Mouse (Mus musculus) midbrain, embryonic 14.5 days (tissue): ENCODE measurements around the gene Cd93. TPM values are rescaled to one million over a fixed set of nuclear protein-coding genes. Genes with fewer than 3 reads are reported as not detected.

Experiments used
- ATAC-seq: fragments of 200-750 bp; cut with Nextera tagmentation; 2 replicates; pipeline ENCODE4 v1.8.0; 2017; ENCODE audit warnings: moderate number of reproducible peaks, moderate library complexity; ENCODE audit not compliant: low FRiP score, low TSS enrichment
- DNase-seq: peaks from one replicate; pipeline ENCODE4 v3.0.0-alpha.2; 2015
- H3K27ac ChIP-seq: fragments of 300-500 bp; sonication (generic); replicated peaks from 2 replicates; pipeline ENCODE4 v1.5.1; 2014; ENCODE audit warnings: mild to moderate bottlenecking, low read depth, low read length, moderate library complexity
- H3K27me3 ChIP-seq: fragments of 300-500 bp; sonication (generic); 2 replicates; pipeline ENCODE4 v1.6.1; 2014; ENCODE audit warnings: low read length, control low read depth, mixed read lengths; ENCODE audit not compliant: control insufficient read depth, insufficient read depth
- H3K36me3 ChIP-seq: fragments of 300-500 bp; sonication (generic); 2 replicates; pipeline ENCODE4 v1.6.1; 2014; ENCODE audit warnings: low read length, control low read depth; ENCODE audit not compliant: control insufficient read depth, insufficient read depth
- H3K4me1 ChIP-seq: fragments of 300-500 bp; sonication (generic); 2 replicates; pipeline ENCODE4 v1.6.1; 2014; ENCODE audit warnings: mild to moderate bottlenecking, antibody characterized with exemption, low read length, control low read depth; ENCODE audit not compliant: control insufficient read depth, insufficient read depth
- H3K4me2 ChIP-seq: fragments of 300-500 bp; sonication (generic); 2 replicates; pipeline ENCODE4 v1.6.1; 2014; ENCODE audit warnings: mild to moderate bottlenecking, low read length, moderate library complexity
- H3K4me3 ChIP-seq: fragments of 300-500 bp; sonication (generic); replicated peaks from 2 replicates; pipeline ENCODE4 v1.5.1; 2014; ENCODE audit warnings: low read depth, low read length
- H3K9ac ChIP-seq: fragments of 300-500 bp; sonication (generic); replicated peaks from 2 replicates; pipeline ENCODE4 v1.6.1; 2014; ENCODE audit warnings: mild to moderate bottlenecking, low read length, moderate library complexity
- H3K9me3 ChIP-seq: fragments of 300-500 bp; sonication (generic); 2 replicates; pipeline ENCODE4 v1.6.1; 2016; ENCODE audit warnings: low read length, control low read depth, mixed read lengths; ENCODE audit not compliant: control insufficient read depth
- WGBS: fragments of 180-500 bp; shearing (Covaris S2); extraction: QIAGEN DNeasy Blood & Tissue Kit; methylation state at CpG from one replicate; pipeline ENCODE4 v1.1.7; 2014; 5-methylcytosine and 5-hydroxymethylcytosine counted together
- polyA plus RNA-seq: library from polyadenylated mRNA; unstranded; fragments of >200 nt; fragmentation: Nextera tagmentation; extraction: Ambion mirVana; gene quantifications from 2 replicates; pipeline ENCODE4 v1.2.1, GENCODE M21; 2014

The Cd93 gene
- polyA plus RNA-seq, 1 experiment from 2014 or later = 8.8 TPM

GRCm38 (mm10) chr2:148419151-148419550 lies 24.2 kb downstream of the Cd93 start:
- H3K9ac ChIP-seq = no peak overlapping the region
- no peak overlapping the region for H3K4me3 ChIP-seq
- no peak for DNase-seq
- no peak overlapping the region for H3K27ac ChIP-seq
- H3K4me1 ChIP-seq = no peaks in the 10 kb centered on the region
- WGBS = 85% methylated on average over 3 of the region's 3 CpGs
- ATAC-seq = no peak
- H3K4me2 ChIP-seq = no peak overlapping the region
- H3K27me3 ChIP-seq = no peaks in the 10 kb centered on the region
- H3K9me3 ChIP-seq = no peaks in the 10 kb centered on the region
- H3K36me3 ChIP-seq = no peaks in the 10 kb centered on the region

DNA sequence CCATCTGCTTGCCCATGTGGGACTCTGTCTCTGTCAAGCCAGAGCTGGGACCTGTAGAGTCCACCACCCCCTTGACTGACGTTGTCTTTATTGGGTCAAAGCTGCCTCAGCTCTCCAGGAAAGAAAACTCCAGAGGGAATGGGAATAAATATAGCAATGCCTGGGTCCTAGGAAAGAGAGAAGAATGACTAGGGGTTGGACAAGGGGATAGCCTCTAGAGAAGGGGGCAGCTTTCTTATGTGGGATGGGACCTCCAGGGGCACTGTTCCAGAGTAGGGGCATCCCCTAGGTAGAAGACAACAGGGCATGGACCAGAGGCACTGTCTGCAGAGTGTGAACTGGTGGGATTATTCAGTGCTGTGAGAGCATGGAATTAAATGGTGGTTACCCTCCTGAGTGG lies 33.5 kb downstream of the Cd93 start:
- no peak overlapping the region for H3K4me2 ChIP-seq
- peaks cover 19% of the 10 kb centered on the region for H3K4me1 ChIP-seq
- no peak overlapping the region for H3K27ac ChIP-seq
- H3K36me3 ChIP-seq = no peaks in the 10 kb centered on the region
- H3K9me3 ChIP-seq = no peaks in the 10 kb centered on the region
- no peak overlapping the region for H3K4me3 ChIP-seq
- H3K27me3 ChIP-seq = peaks cover 38% of the 10 kb centered on the region
- ATAC-seq (no peak), DNase-seq (no peak)
- WGBS = 78% methylated on average over 1 of the region's 1 CpGs
- no peak overlapping the region for H3K9ac ChIP-seq

DNA sequence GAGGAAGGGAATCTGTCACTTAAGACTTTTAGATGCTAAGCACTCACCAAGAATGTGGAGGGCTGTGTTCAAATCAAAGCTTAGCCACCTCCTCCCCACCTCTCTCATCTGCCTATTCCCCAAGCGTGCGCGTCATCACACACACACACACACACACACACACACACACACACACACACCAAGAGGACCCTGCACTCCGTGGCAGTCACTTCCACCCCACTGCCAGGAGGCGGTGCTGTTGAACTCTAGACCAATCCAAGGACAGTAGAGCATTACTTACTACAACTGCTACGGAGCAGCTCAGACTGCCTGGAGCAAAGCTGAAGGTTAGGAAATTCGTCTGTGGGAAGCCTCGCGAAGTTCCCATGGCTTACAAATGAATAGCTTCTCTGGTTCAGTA lies 34.2 kb downstream of the Cd93 start:
- Histone ChIP-seq H3K4me2 (no peak overlapping the region), H3K9me3 (no peaks in the 10 kb centered on the region), H3K27me3 (peaks cover 38% of the 10 kb centered on the region), H3K4me1 (peaks cover 19% of the 10 kb centered on the region), H3K36me3 (no peaks in the 10 kb centered on the region), H3K4me3 (no peak overlapping the region), H3K27ac (no peak overlapping the region), H3K9ac (no peak overlapping the region)
- DNase-seq = peak; percentile 64
- ATAC-seq = peak; percentile 80
- 35% methylated on average over 9 of the region's 9 CpGs for WGBS

- WGBS = 13% methylated on average over 6 of the region's 6 CpGs
Measured at GRCm38 (mm10) chr2:148408761-148409120, 34.6 kb downstream of the Cd93 start.

DNA sequence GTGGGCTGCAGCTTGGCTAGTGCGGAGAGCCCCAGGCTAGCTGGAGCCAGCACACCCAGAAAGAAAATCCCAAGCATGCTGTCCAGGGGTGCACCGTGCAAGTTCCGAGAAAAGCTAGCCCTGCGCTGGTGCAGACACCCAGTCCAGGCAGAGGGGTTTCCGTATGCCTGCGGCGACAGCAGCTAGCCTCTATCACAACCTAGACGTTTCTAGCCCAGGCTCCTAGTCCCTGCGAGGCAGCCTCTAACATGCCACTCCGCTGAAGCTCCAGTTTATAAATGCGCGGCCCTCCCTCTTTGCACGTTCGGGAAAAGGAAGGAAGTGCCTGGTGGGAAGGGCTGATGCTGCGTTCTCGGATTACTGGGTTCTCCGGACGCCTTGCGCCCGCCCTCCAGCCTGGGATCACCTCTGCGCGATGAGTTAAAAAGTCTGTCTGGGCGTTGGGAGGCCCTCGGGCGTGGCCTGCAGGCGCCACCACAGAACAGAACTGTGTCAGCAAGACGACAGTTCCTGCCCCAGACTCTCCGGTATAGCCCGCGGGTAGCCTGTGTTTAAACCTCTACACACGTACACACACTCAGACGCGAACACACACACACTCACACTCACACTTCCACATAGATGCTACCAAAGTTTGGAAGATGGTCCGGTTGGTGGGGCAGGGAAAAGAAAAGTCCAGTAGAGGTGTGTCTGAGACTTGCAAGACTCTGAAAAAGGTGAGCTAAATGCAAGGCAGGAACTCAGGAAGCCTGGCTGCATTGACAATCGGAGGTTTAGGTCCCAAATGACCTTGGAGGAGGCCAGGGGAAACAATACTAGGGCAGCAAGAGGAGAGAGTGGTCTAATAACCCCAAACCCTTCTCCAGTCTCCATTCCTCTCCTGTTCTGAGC lies 35.2 kb downstream of the Cd93 start, which contains the start of gene Thbd:
TSS of gene Thbd (minus strand) at position 319 of the 891 bp plus-strand sequence.
- Histone ChIP-seq H3K27ac (no peak within 1 kb of the TSS), H3K9me3 (no peaks in the 10 kb centered on the region), H3K4me3 (peak within 1 kb of the TSS; percentile 31), H3K27me3 (peaks cover 38% of the 10 kb centered on the region), H3K9ac (peak within 1 kb of the TSS; percentile 35), H3K4me1 (peaks cover 19% of the 10 kb centered on the region), H3K4me2 (peak within 1 kb of the TSS; percentile 65), H3K36me3 (no peaks in the 10 kb centered on the region)
- 3% methylated on average over 35 of the region's 35 CpGs for WGBS
- DNase-seq (no peak), ATAC-seq (peak; percentile 54)

More at GRCm38 (mm10) chr2:148408761-148409120, 34.6 kb downstream of the Cd93 start:
- Histone ChIP-seq H3K4me2 (peak overlapping the region; percentile 65; the same call in 1 of the 2 replicates), H3K36me3 (no peaks in the 10 kb centered on the region), H3K9ac (no peak overlapping the region), H3K27me3 (peaks cover 38% of the 10 kb centered on the region), H3K4me1 (peaks cover 19% of the 10 kb centered on the region), H3K9me3 (no peaks in the 10 kb centered on the region), H3K27ac (no peak overlapping the region), H3K4me3 (no peak overlapping the region)
- ATAC-seq (peak; percentile 18; the same call in 1 of the 2 replicates), DNase-seq (no peak)

GRCm38 (mm10) chr2:148406971-148407869 lies 36.1 kb downstream of the Cd93 start:
- DNase-seq (peak; percentile 53), ATAC-seq (peak; percentile 38)
- WGBS = 3% methylated on average over 55 of the region's 55 CpGs
- H3K9me3 ChIP-seq = no peaks in the 10 kb centered on the region
- no peak overlapping the region for H3K27ac ChIP-seq
- peak overlapping the region; percentile 35 for H3K9ac ChIP-seq
- peaks cover 38% of the 10 kb centered on the region for H3K27me3 ChIP-seq
- peak overlapping the region; percentile 65 for H3K4me2 ChIP-seq
- H3K4me3 ChIP-seq = peak overlapping the region; percentile 31
- no peaks in the 10 kb centered on the region for H3K36me3 ChIP-seq
- H3K4me1 ChIP-seq = peaks cover 19% of the 10 kb centered on the region

GRCm38 (mm10) chr2:148406160-148406970 lies 37.0 kb downstream of the Cd93 start:
- WGBS = 8% methylated on average over 34 of the region's 34 CpGs
- H3K27ac ChIP-seq = no peak overlapping the region
- peaks cover 19% of the 10 kb centered on the region for H3K4me1 ChIP-seq
- ATAC-seq (no peak; the same call in 1 of the 2 replicates), DNase-seq (peak; percentile 66)
- H3K9me3 ChIP-seq = no peaks in the 10 kb centered on the region
- peak overlapping the region; percentile 31 for H3K4me3 ChIP-seq
- no peak overlapping the region for H3K9ac ChIP-seq
- no peaks in the 10 kb centered on the region for H3K36me3 ChIP-seq
- H3K27me3 ChIP-seq = peaks cover 38% of the 10 kb centered on the region
- H3K4me2 ChIP-seq = peak overlapping the region; percentile 65

- no peaks in the 10 kb centered on the region for H3K36me3 ChIP-seq
- no peak overlapping the region for H3K9ac ChIP-seq
- H3K9me3 ChIP-seq = no peaks in the 10 kb centered on the region
- DNase-seq (no peak), ATAC-seq (no peak)
- peaks cover 35% of the 10 kb centered on the region for H3K27me3 ChIP-seq
- peaks cover 19% of the 10 kb centered on the region for H3K4me1 ChIP-seq
- H3K27ac ChIP-seq = no peak overlapping the region
- no peak overlapping the region for H3K4me2 ChIP-seq
- H3K4me3 ChIP-seq = no peak overlapping the region
- 79% methylated on average over 5 of the region's 5 CpGs for WGBS
Measured at GRCm38 (mm10) chr2:148404906-148405305, 38.5 kb downstream of the Cd93 start.
